Mouse (Mus musculus) urinary bladder, postnatal 36 days (tissue): ENCODE data around the gene Trim62.

Source experiments
- DNase-seq, 2 experiments: peaks; one replicate each; pipeline ENCODE4 v3.0.0; 2022; ENCODE audit warnings: low spot score in 2 of 2, mixed read lengths in 1 of 2

The Trim62 gene

DNA sequence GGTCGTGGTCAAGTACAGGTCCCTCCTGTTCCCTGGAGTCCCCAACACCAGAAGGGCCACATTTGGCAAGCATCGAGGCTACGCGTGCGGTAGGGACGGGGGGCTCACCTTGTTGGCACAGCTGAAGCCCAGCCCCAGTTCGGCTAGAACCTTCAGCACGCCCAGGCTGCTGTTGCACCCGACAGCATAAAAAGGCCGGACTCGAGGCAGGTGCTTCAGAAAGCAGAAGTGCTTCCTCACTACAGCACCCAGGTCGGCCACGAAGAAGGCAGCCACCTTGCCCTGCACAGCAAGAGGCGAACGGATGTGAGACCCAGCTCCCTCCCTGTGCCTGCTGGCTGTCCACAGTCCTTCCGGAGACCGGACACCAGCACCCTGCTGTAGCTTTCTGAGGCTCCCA is 76.3 kb downstream of the Trim62 start:
- no peak for DNase-seq
